Mouse (Mus musculus): ENCODE results near the gene Trip4. TPM values are rescaled to one million over a fixed set of nuclear protein-coding genes. Genes with fewer than 3 reads are reported as not detected.

Trip4 gene
- polyA plus RNA-seq, 1 experiment from 2014 or later: 27.4 TPM

DNA sequence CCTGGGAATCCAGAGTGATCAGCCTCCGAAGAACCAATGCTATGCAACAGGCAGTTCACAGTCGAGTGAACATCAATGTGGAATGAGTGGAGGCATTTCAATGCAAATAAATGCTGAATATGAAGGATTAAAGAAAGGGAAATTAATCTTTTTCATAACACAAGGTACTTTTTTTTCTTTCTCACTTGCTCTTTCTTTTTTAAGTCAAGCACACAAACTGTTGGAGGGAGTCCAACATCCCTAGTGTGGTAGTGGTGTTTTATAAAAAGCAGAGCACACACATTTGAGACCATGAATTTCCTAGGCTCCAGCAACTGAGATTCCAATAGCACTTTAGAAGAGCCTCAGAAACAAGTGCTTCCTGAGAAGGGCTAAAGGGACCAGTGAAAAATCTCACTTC is 76.6 kb downstream of the Trip4 start:
- 3% methylated on average over 2 of the region's 2 CpGs for WGBS
- H3K27me3 ChIP-seq: no peaks in the 10 kb centered on the region
- no peak overlapping the region for H3K4me3 ChIP-seq
- peak overlapping the region; percentile 51 for H3K27ac ChIP-seq (replicated peaks)
- no peaks in the 10 kb centered on the region for H3K9me3 ChIP-seq
- no peaks in the 10 kb centered on the region for H3K36me3 ChIP-seq
- H3K4me1 ChIP-seq: peaks cover 40% of the 10 kb centered on the region
- no peak for ATAC-seq (replicated peaks)
- no peak overlapping the region for H3K9ac ChIP-seq (replicated peaks)
- no peak overlapping the region for H3K4me2 ChIP-seq (replicated peaks)

DNA sequence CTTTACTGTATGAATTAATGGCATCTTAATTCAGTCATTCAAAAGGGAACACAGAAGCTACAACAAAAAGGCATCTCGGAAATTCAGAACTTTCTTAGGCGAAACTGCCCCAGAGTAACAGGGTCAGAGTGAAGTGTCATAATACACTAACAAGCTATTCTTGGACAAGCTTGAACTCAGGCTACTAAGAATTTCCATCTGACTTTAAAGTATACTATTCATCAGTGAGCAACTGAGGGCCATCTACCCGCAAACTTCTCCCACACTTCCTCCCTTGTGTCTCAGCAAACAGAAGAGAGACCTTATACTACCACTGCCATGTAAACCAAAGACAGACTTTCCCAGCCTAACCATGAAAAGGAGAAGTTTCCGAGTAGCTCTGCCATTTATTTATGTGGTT is 77.4 kb downstream of the Trip4 start:
- ATAC-seq (replicated peaks): no peak
- Histone ChIP-seq H3K27ac (replicated peaks) (no peak overlapping the region), H3K27me3 (no peaks in the 10 kb centered on the region), H3K4me3 (no peak overlapping the region), H3K36me3 (no peaks in the 10 kb centered on the region), H3K9ac (replicated peaks) (no peak overlapping the region), H3K9me3 (no peaks in the 10 kb centered on the region), H3K4me2 (replicated peaks) (no peak overlapping the region), H3K4me1 (peaks cover 42% of the 10 kb centered on the region)
- 23% methylated on average over 4 of the region's 4 CpGs for WGBS

DNA sequence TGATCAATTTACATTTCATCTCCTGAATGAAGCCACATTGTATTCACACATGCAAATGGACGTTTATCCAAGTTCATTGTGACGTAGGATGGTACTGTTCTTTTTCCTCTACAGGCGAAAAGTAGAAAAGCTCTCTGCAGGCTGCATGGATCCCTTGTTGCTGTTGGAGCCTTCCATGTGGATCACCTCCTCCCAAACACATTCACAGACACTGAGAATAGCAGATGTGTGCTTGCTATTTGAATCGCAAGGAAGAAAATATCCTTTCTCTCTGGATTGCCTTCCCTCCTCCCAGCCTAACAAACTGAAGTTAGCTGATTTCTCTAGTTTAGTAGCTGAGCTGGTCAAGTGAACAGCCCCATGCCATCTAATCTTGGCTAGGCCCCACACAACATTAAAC is 78.3 kb downstream of the Trip4 start:
- Histone ChIP-seq H3K4me2 (replicated peaks) (no peak overlapping the region), H3K9ac (replicated peaks) (no peak overlapping the region), H3K27ac (replicated peaks) (no peak overlapping the region; the same call in 1 of the 2 replicates), H3K9me3 (no peaks in the 10 kb centered on the region), H3K27me3 (no peaks in the 10 kb centered on the region), H3K36me3 (no peaks in the 10 kb centered on the region), H3K4me1 (peaks cover 47% of the 10 kb centered on the region), H3K4me3 (no peak overlapping the region)
- no peak for ATAC-seq (replicated peaks)
- WGBS: 53% methylated on average over 4 of the region's 4 CpGs

DNA sequence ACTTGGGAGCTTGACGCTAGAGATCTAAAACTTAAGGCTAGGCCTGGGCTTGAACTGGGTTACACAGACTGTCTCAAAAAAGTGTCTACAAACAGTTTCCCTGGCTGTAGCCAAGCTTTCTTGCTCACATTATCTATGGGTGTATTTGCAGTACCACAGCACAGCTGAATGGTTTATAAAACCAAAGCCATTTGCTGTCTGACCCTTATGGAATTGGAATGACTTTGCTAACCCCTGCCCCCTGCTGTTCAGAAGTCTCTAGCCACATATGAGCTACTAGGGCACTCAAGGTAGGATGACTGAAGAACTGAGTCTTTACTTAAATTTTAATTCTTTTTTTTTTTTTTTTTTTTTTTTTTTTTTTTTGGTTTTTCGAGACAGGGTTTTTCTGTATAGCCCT is 79.2 kb downstream of the Trip4 start:
- ATAC-seq (replicated peaks): no peak
- Histone ChIP-seq H3K4me1 (peaks cover 47% of the 10 kb centered on the region), H3K27me3 (no peaks in the 10 kb centered on the region), H3K36me3 (no peaks in the 10 kb centered on the region), H3K4me3 (no peak overlapping the region), H3K9ac (replicated peaks) (no peak overlapping the region), H3K9me3 (no peaks in the 10 kb centered on the region), H3K27ac (replicated peaks) (no peak overlapping the region), H3K4me2 (replicated peaks) (no peak overlapping the region)
- WGBS: 89% methylated on average over 2 of the region's 2 CpGs

DNA sequence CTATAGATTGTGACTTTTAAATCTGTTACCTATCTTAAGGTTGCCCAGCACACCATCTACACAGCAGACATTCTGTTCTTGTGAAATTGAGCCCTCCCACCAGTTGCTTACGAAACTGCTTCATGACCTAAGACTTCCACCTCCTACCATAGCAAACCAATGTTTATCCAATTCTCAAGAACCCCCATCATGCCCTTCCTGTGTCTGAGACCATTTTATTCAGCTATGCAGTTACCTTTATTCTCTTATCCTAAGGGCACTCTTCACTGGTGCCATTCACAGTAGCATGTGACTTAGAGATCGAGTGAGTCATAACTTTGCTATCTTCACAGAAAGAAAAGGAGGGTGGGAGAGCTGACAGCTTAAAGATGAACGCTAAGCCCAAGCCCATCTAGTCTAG is 80.1 kb downstream of the Trip4 start:
- no peak overlapping the region for H3K27ac ChIP-seq (replicated peaks)
- no peak overlapping the region for H3K9ac ChIP-seq (replicated peaks)
- ATAC-seq (replicated peaks): no peak
- no peaks in the 10 kb centered on the region for H3K9me3 ChIP-seq
- no peaks in the 10 kb centered on the region for H3K36me3 ChIP-seq
- 46% methylated on average over 3 of the region's 3 CpGs for WGBS
- no peaks in the 10 kb centered on the region for H3K27me3 ChIP-seq
- H3K4me2 ChIP-seq (replicated peaks): peak overlapping the region; percentile 73; the same call in 1 of the 2 replicates
- peaks cover 53% of the 10 kb centered on the region for H3K4me1 ChIP-seq
- H3K4me3 ChIP-seq: no peak overlapping the region

DNA sequence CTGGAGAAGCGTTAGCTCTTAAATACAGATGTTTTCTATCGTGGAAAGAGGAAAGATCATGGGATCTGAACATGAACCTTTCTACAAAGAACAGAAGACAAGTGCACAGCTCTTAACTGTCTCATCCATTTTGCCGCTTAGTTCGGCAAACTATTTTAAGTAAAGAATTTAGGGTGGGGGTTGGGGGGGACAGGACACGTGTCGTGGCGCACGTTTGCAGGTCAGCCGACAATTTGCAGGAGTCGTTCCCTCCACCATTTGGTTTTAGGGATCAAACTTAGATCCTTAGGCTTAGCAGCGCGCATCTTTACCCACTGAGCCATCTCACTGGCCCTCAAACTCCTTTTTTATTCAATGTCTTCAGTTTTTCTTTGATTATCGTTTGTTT is 80.6 kb downstream of the Trip4 start:
- 3% methylated on average over 13 of the region's 13 CpGs for WGBS
- peak overlapping the region; percentile 99 for H3K27ac ChIP-seq (replicated peaks)

DNA sequence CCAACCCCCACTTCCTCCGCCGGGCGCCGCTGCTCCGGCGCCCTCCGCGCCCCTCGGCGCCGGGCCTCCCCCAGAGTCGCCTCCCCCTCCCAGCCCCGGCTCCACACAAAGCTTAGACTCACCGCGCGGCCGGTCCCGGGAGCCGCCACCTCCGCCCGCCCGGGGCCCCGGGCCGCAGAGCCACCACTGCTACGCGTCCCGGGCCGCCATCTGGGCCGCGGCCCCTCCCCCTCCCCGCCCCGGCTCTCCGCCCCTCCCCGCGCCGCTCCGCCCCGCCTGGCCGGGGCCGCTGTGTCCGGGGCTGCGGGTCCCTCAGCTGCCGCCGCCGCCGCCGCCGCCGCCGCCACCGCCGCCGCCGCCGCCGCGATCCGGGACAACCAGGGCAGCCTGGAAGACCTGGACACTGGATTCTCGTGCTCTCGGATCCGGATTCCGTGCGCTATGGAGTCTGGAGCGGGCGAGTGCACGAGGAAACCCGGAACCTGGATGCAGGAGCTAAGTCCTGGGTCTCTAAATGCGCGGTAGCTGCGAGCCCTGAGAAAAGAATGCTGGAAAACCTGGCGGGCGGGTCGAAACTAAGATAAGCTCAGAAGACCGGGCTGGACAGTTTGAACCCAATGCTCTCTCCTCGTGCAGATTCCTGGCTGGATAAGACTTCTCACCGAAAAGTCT is 81.1 kb downstream of the Trip4 start, which contains the start of gene Zfp609:
Gene Zfp609, minus strand, starts transcription at position 221 of the 672 bp plus-strand sequence.
- peak within 1 kb of the TSS; percentile 73 for H3K4me2 ChIP-seq (replicated peaks)
- no peaks in the 10 kb centered on the region for H3K9me3 ChIP-seq
- peak within 1 kb of the TSS; percentile 99 for H3K27ac ChIP-seq (replicated peaks)
- peak within 1 kb of the TSS; percentile 97 for H3K9ac ChIP-seq (replicated peaks)
- H3K4me1 ChIP-seq: peaks cover 55% of the 10 kb centered on the region
- peak; percentile 90 for ATAC-seq (replicated peaks)
- under 1% methylated on average over 58 of the region's 76 CpGs for WGBS
- H3K27me3 ChIP-seq: no peaks in the 10 kb centered on the region
- H3K36me3 ChIP-seq: no peaks in the 10 kb centered on the region
- H3K4me3 ChIP-seq: peak within 1 kb of the TSS; percentile 93

More for the DNA sequence above, 80.6 kb downstream of the Trip4 start:
- Histone ChIP-seq H3K9me3 (no peaks in the 10 kb centered on the region), H3K4me3 (peak overlapping the region; percentile 93), H3K4me1 (peaks cover 55% of the 10 kb centered on the region), H3K27me3 (no peaks in the 10 kb centered on the region), H3K36me3 (no peaks in the 10 kb centered on the region), H3K9ac (replicated peaks) (peak overlapping the region; percentile 97), H3K4me2 (replicated peaks) (peak overlapping the region; percentile 73)
- ATAC-seq (replicated peaks): no peak

DNA sequence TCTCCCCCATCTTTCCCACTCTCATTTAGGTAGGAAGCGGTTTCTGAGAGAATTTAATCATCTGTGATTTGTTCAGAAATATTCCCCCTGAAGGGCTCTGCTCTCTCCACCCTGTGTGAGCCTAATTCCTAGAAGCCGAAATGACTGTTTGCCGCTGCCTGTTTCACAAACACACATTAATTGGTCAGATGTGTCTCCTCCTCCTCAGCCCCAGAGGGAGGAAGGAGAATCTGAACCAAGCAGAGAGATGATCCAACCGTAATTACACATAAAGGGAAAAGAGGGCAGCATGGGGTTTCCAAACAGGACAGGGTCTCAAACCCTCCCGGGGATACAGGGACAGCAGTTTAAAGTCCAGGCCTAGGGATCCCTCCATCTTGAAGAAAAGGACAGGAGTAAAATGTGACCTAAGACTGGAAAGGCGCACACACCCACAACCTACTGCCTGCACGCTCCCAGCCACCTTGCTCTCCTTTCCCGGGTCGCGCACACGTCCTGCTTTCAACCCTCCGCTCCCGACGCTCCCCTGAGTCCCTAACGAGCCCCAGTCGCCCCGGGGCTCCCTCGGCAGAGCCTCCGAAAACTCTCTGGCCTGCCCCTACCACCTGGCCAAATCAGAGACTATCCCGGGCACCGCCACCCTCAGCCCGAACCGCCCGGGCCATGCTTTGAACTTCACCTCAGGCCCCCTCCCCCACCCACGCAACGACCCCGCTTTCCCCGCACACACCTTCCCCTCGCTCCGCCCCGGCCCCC is 81.8 kb downstream of the Trip4 start:
- Histone ChIP-seq H3K4me1 (peaks cover 48% of the 10 kb centered on the region), H3K27me3 (no peaks in the 10 kb centered on the region), H3K9me3 (no peaks in the 10 kb centered on the region), H3K27ac (replicated peaks) (peak overlapping the region; percentile 99), H3K4me3 (peak overlapping the region; percentile 93), H3K9ac (replicated peaks) (peak overlapping the region; percentile 97), H3K36me3 (no peaks in the 10 kb centered on the region), H3K4me2 (replicated peaks) (peak overlapping the region; percentile 73)
- peak; percentile 58 for ATAC-seq (replicated peaks)
- 1% methylated on average over 31 of the region's 31 CpGs for WGBS

DNA sequence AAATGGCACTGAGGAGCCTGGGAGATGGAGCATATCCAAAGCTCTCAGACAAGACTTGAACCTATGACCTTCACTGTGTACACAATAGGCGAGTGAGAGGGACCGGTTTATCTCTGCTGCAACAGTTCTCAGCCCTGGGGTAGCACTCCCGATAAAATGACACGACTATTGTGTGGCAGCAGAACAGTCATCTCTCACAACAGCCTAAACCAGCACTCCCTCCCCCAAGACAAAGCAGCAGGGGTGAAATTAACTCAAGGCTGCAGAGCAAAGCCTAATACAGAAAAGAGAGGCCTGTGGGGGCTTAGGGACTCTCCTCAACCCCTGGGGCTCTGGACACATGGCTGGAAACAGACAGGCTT is 82.4 kb downstream of the Trip4 start:
- Histone ChIP-seq H3K4me1 (peaks cover 45% of the 10 kb centered on the region), H3K36me3 (no peaks in the 10 kb centered on the region), H3K9me3 (no peaks in the 10 kb centered on the region), H3K9ac (replicated peaks) (peak overlapping the region; percentile 97), H3K27me3 (no peaks in the 10 kb centered on the region), H3K4me3 (peak overlapping the region; percentile 93), H3K27ac (replicated peaks) (peak overlapping the region; percentile 99), H3K4me2 (replicated peaks) (peak overlapping the region; percentile 73)
- WGBS: 0% methylated on average over 4 of the region's 4 CpGs
- no peak for ATAC-seq (replicated peaks)

DNA sequence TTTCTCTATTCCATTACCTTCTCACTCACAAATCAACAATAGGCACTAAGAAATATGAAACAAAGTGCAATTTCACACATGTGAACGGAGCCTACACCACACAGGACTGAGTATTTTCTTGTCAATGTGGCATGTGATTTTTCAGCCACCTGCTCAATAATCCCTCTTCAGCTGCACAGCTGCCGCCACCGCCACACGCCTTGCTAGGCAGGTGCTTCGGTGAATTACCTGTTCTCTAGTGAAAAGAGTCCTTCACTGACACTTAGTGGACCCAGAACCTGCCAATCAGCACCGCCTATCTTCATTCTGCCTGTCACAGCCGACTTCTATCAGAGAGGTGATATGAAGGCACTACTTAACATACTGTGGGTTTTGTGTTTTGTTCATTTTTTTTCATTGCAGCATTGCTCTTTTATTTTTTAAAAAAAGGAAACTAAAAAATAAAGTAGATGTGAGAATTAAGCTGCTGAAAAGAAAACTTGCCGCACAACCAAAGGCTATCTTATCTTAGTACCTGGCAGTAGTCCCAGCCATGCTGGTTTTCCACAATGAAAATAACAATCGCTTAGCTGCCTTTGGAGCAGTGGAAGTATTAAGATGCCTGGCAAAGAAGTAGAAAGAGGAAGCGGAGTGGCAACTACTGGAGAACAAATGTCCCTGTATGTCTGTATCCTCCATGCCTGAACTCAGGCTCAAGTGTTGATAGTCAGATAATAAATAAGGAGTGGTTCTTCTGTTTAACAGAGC is 84.7 kb downstream of the Trip4 start:
- H3K4me1 ChIP-seq: peaks cover 58% of the 10 kb centered on the region
- WGBS: 17% methylated on average over 10 of the region's 10 CpGs

DNA sequence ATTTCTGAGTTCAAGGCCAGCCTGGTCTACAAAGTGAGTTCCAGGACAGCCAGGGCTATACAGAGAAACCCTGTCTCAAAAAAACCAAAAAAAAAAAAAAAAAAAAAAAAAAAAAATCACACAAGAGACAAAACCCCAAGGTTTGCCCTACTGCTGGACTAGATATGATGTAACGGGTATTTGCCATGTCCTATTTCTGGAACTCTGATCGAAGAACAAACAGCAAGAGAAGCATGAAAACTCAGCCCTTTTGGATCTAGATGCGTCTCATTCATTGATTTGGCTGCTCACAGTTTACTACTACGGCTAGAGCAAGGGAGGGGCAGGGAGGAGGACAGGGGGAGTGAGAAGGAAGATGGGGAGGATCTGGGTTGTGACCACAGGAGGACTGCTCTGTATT is 86.6 kb downstream of the Trip4 start:
- Histone ChIP-seq H3K27ac (replicated peaks) (no peak overlapping the region), H3K4me3 (no peak overlapping the region), H3K9me3 (no peaks in the 10 kb centered on the region), H3K36me3 (no peaks in the 10 kb centered on the region), H3K4me1 (peaks cover 67% of the 10 kb centered on the region), H3K27me3 (no peaks in the 10 kb centered on the region), H3K4me2 (replicated peaks) (no peak overlapping the region), H3K9ac (replicated peaks) (no peak overlapping the region)
- 79% methylated on average over 4 of the region's 4 CpGs for WGBS
- no peak for ATAC-seq (replicated peaks)

More for the DNA sequence above, 84.7 kb downstream of the Trip4 start:
- no peak for ATAC-seq (replicated peaks)
- no peaks in the 10 kb centered on the region for H3K9me3 ChIP-seq
- 0 out of 2 replicates have a peak overlapping the region, but pooled peaks have one; percentile 3 for H3K9ac ChIP-seq (replicated peaks)
- H3K4me3 ChIP-seq: no peak overlapping the region
- H3K4me2 ChIP-seq (replicated peaks): peak overlapping the region; percentile 27
- H3K27ac ChIP-seq (replicated peaks): peak overlapping the region; percentile 58
- no peaks in the 10 kb centered on the region for H3K36me3 ChIP-seq
- no peaks in the 10 kb centered on the region for H3K27me3 ChIP-seq

DNA sequence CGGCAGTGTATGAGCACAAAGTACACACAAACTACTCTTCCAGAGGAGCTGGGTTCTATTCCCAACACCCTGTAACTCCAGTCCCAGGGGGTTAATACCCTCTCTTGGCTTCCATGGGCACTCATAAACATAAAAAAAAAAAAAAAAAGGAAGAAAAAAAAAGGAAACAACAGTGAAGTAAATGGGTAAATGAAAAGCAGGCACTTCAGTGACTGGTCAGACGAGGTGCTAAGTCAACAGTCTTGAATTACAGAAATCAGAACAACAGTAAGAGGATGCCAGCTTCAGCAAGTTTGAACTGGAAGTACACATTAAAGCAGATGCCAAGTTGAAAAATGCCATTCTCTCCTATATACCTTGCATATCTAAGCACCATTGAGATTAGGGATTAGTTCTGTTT is 88.3 kb downstream of the Trip4 start:
- H3K4me3 ChIP-seq: no peak overlapping the region
- no peaks in the 10 kb centered on the region for H3K36me3 ChIP-seq
- no peaks in the 10 kb centered on the region for H3K27me3 ChIP-seq
- no peaks in the 10 kb centered on the region for H3K9me3 ChIP-seq
- ATAC-seq (replicated peaks): no peak
- H3K4me1 ChIP-seq: peaks cover 56% of the 10 kb centered on the region
- 72% methylated on average over 2 of the region's 2 CpGs for WGBS
- H3K4me2 ChIP-seq (replicated peaks): no peak overlapping the region
- H3K9ac ChIP-seq (replicated peaks): no peak overlapping the region
- no peak overlapping the region for H3K27ac ChIP-seq (replicated peaks)

Measured in forebrain, embryonic 15.5 days (tissue).